Comparison of ENCODE assay signal across 22 mouse cellular contexts in genomic region chr17:50536409-50537194, GRCm38 (mm10). TPM values are rescaled to one million over a fixed set of nuclear protein-coding genes. Genes with fewer than 3 reads are reported as not detected.
DNase-seq lines count a peak whose midpoint lies in the region; ATAC-seq and TF ChIP-seq lines count a peak whose summit lies in the region.
"Had no signal": no experiment of that assay in that cellular context is flagged by ENCODE, and none has a peak within 500 bp of the region (broad histone marks: within the 10 kb centered on the region; RNA-seq: fewer than 3 reads in every experiment).

No protein-coding gene starts in this region.

- no peaks in the 10 kb centered on the region for H3K9me3 ChIP-seq in MEL (replicated peaks; ENCODE audit: insufficient read depth, low read length)
- H3K9me3 ChIP-seq: embryonic facial prominence, embryonic 10.5 days; embryonic facial prominence, embryonic 12.5 days; forebrain, embryonic 13.5 days; forebrain, embryonic 15.5 days had no signal

- H3K9ac ChIP-seq in MEL (ENCODE audit: control insufficient read depth, low read depth, low read length, poor library complexity, severe bottlenecking) = no peak overlapping the region
- H3K9ac ChIP-seq: embryonic facial prominence, embryonic 12.5 days; forebrain, embryonic 13.5 days; forebrain, embryonic 15.5 days; forebrain, postnatal 0 days had no signal

- TF ChIP-seq POLR2A in MEL (IDR thresholded peaks at IDR 0.05; ENCODE audit: control insufficient read depth in 1 of 2, insufficient read depth in 1 of 2, low read depth in 1 of 2, low read length in 2 of 2, poor library complexity in 1 of 2) = no peak

- ATAC-seq in CD4-positive, CD25-positive, alpha-beta regulatory T cell, adult 4 months = peak; percentile 66
- ATAC-seq: forebrain, embryonic 13.5 days; forebrain, embryonic 15.5 days; forebrain, postnatal 0 days had no signal

- DNase-seq in MEL (ENCODE audit: low read depth, low spot score) = no peak
- DNase-seq in induced T-regulatory cell, adult 2 months (ENCODE audit: low read depth) = peak; percentile 26
- DNase-seq in naive thymus-derived CD4-positive, alpha-beta T cell, adult 2 months (ENCODE audit: low read depth) = peak; percentile 26
- no peak for DNase-seq in kidney, postnatal 25 days
- DNase-seq in lung, postnatal 10 days = no peak
- DNase-seq in lung, postnatal 14 days = no peak
- DNase-seq: adrenal gland, adult 8-10 months; adrenal gland, postnatal 14 days; adrenal gland, postnatal 36 days; cerebellum, adult 11-12 months; cerebellum, adult 2 months; cerebellum, adult 9-10 months; cerebellum, postnatal 10 days; cerebellum, postnatal 25 days; forebrain, postnatal 0 days had no signal

- H3K4me1 ChIP-seq in MEL (ENCODE audit: control insufficient read depth in 1 of 2, insufficient read depth in 2 of 2, low read length in 2 of 2) = peaks cover 7 to 24% of the 10 kb centered on the region in 2 experiments; a peak in 2 of 4 replicates
- H3K4me1 ChIP-seq: embryonic facial prominence, embryonic 10.5 days; embryonic facial prominence, embryonic 12.5 days; forebrain, embryonic 13.5 days; forebrain, embryonic 15.5 days had no signal

- no peak for TF ChIP-seq CTCF in MEL (IDR thresholded peaks at IDR 0.05 in 2 of 3, conservative IDR thresholded peaks at IDR 0.05 in 1 of 3; ENCODE audit: control insufficient read depth in 1 of 3, insufficient read depth in 1 of 3, low read depth in 2 of 3, low read length in 3 of 3, poor library complexity in 1 of 3, severe bottlenecking in 1 of 3)

- no peak for TF ChIP-seq EP300 in MEL (IDR thresholded peaks at IDR 0.05; ENCODE audit: low read depth in 1 of 2, low read length in 2 of 2)

- TF ChIP-seq RAD21 in MEL (IDR thresholded peaks at IDR 0.05; ENCODE audit: low read depth, low read length) = no peak

- no peak overlapping the region for H3K27ac ChIP-seq in MEL (ENCODE audit: control insufficient read depth, low read depth, low read length)
- H3K27ac ChIP-seq: embryonic facial prominence, embryonic 10.5 days; embryonic facial prominence, embryonic 12.5 days; forebrain, embryonic 13.5 days; forebrain, embryonic 15.5 days had no signal

- no peaks in the 10 kb centered on the region for H3K27me3 ChIP-seq in MEL (ENCODE audit: control insufficient read depth in 1 of 2, insufficient read depth in 2 of 2, low read length in 2 of 2)
- H3K27me3 ChIP-seq: CH12.LX; embryonic facial prominence, embryonic 12.5 days; forebrain, embryonic 13.5 days; forebrain, embryonic 15.5 days had no signal

- H3K36me3 ChIP-seq in MEL (ENCODE audit: control insufficient read depth in 1 of 2, insufficient read depth in 2 of 2, low read length in 2 of 2) = peaks cover 22% of the 10 kb centered on the region in 2 experiments
- H3K36me3 ChIP-seq: embryonic facial prominence, embryonic 10.5 days; embryonic facial prominence, embryonic 12.5 days; forebrain, embryonic 15.5 days; G1E had no signal

- H3K4me3 ChIP-seq in MEL (ENCODE audit: control insufficient read depth in 1 of 2, insufficient read depth in 1 of 2, low read depth in 2 of 2, low read length in 2 of 2) = no peak overlapping the region
- H3K4me3 ChIP-seq: embryonic facial prominence, embryonic 10.5 days; embryonic facial prominence, embryonic 12.5 days; forebrain, embryonic 13.5 days; forebrain, embryonic 15.5 days had no signal

- H3K79me2 ChIP-seq in MEL (ENCODE audit: control insufficient read depth, insufficient read depth, low read length, poor library complexity) = peaks cover 46% of the 10 kb centered on the region

TF ChIP-seq in MEL, 35 proteins besides CTCF, POLR2A, EP300 and RAD21:
- TF ChIP-seq TBP (IDR thresholded peaks at IDR 0.05; ENCODE audit: low read depth, low read length) (no peak), HCFC1 (IDR thresholded peaks at IDR 0.05; ENCODE audit: low read depth, low read length) (no peak), USF1 (IDR thresholded peaks at IDR 0.05; ENCODE audit: low read depth, low read length) (0 out of 2 replicates have a peak, but pooled peaks have one; percentile 10), GABPA (IDR thresholded peaks at IDR 0.05; ENCODE audit: low read depth, low read length) (no peak), NRF1 (IDR thresholded peaks at IDR 0.05; ENCODE audit: insufficient read depth, low read depth, low read length, poor library complexity, severe bottlenecking) (no peak), TAL1 (IDR thresholded peaks at IDR 0.05; ENCODE audit: low read length) (no peak)

RNA-seq across cellular contexts. Expression of gene Plcl2, which starts 27.4 kb away (rescaled TPM):
- polyA plus RNA-seq in CD4-positive, CD25-positive, alpha-beta regulatory T cell, adult 4 months (2017; shearing (Covaris generic)) = 1 to 10 TPM; 5.4 to 8.6 TPM
- 56.0 and 83.7 TPM in 2 replicates for total RNA-seq in MEL (2012; rRNA removed)
- polyA plus RNA-seq in MEL (2012; ENCODE audit: insufficient read depth in 1 of 2, insufficient read length in 2 of 2, low read depth in 1 of 2, low replicate concordance in 2 of 2, missing spikeins in 1 of 2) = 10 to 100 TPM in 1 of 2 experiments, not detected in 1; 23.6 TPM
- polyA plus RNA-seq: G1E had no signal

Comparison
In these comparisons a context has a peak if more than half of its experiments do, and no peak if none do; other contexts are left out.
1. DNase-seq: peak in induced T-regulatory cell, adult 2 months (single experiment) and naive thymus-derived CD4-positive, alpha-beta T cell, adult 2 months (single experiment); none in MEL (single experiment), kidney, postnatal 25 days (0 of 2), lung, postnatal 10 days (single experiment) and lung, postnatal 14 days (single experiment).